In genomic region chr1:184170926-184171325, GRCm38 (mm10) we compare ENCODE assay signal across 17 mouse cellular contexts.
DNase-seq lines count a peak whose midpoint lies in the region; ATAC-seq and TF ChIP-seq lines count a peak whose summit lies in the region.
"Had no signal": no experiment of that assay in that cellular context is flagged by ENCODE, and none has a peak within 500 bp of the region (broad histone marks: within the 10 kb centered on the region; RNA-seq: fewer than 3 reads in every experiment).

No protein-coding gene starts in this region.

- no peak overlapping the region for H3K4me3 ChIP-seq in limb, embryonic 14.5 days (replicated peaks; ENCODE audit: low read length)
- H3K4me3 ChIP-seq in limb, embryonic 10.5 days = no peak overlapping the region
- no peak overlapping the region for H3K4me3 ChIP-seq in embryonic facial prominence, embryonic 10.5 days
- H3K4me3 ChIP-seq in liver, embryonic 12.5 days = no peak overlapping the region
- H3K4me3 ChIP-seq: intestine, embryonic 15.5 days had no signal

- ATAC-seq in limb, embryonic 14.5 days (ENCODE audit: low FRiP score, low read depth) = peak; percentile 47; the same call in 1 of the 2 replicates
- no peak for ATAC-seq in liver, embryonic 12.5 days
- ATAC-seq: intestine, embryonic 15.5 days had no signal

- H3K9me3 ChIP-seq in limb, embryonic 14.5 days (ENCODE audit: control insufficient read depth, low read length) = no peaks in the 10 kb centered on the region
- no peaks in the 10 kb centered on the region for H3K9me3 ChIP-seq in limb, embryonic 10.5 days (replicated peaks)
- no peaks in the 10 kb centered on the region for H3K9me3 ChIP-seq in embryonic facial prominence, embryonic 10.5 days
- no peaks in the 10 kb centered on the region for H3K9me3 ChIP-seq in liver, embryonic 12.5 days (replicated peaks)
- H3K9me3 ChIP-seq: intestine, embryonic 15.5 days had no signal

- no peak overlapping the region for H3K4me2 ChIP-seq in limb, embryonic 14.5 days (replicated peaks; ENCODE audit: low read depth, low read length, severe bottlenecking)
- H3K4me2 ChIP-seq in liver, embryonic 12.5 days = no peak overlapping the region
- H3K4me2 ChIP-seq: intestine, embryonic 15.5 days; lung, embryonic 14.5 days had no signal

- no peaks in the 10 kb centered on the region for H3K36me3 ChIP-seq in limb, embryonic 14.5 days (ENCODE audit: control insufficient read depth, insufficient read depth, low read length)
- no peaks in the 10 kb centered on the region for H3K36me3 ChIP-seq in limb, embryonic 10.5 days
- H3K36me3 ChIP-seq in embryonic facial prominence, embryonic 10.5 days (replicated peaks) = no peaks in the 10 kb centered on the region
- H3K36me3 ChIP-seq in liver, embryonic 12.5 days = no peaks in the 10 kb centered on the region
- H3K36me3 ChIP-seq: G1E; intestine, embryonic 15.5 days had no signal

- DNase-seq in limb, embryonic 14.5 days (ENCODE audit: low spot score) = no peak
- no peak for DNase-seq in limb, embryonic 10.5 days (ENCODE audit: low spot score)
- peak; percentile 33 to 60 for DNase-seq in gastrocnemius, adult 8-10 months (ENCODE audit: low spot score in 2 of 2)
- DNase-seq in heart, adult 9 months (ENCODE audit: low spot score in 2 of 2) = peak; percentile 62 to 69
- DNase-seq in heart, postnatal 10 days = peak; percentile 71 to 82
- DNase-seq in embryonic facial prominence, embryonic 10.5 days (ENCODE audit: low spot score) = no peak
- no peak for DNase-seq in layer of hippocampus, adult 18-20 months (ENCODE audit: low spot score in 2 of 2)
- DNase-seq: adrenal gland, adult 2 months; cerebellum, postnatal 10 days; kidney, postnatal 14 days; layer of hippocampus, adult 9-11 months; thymus, postnatal 14 days had no signal

- no peaks in the 10 kb centered on the region for H3K27me3 ChIP-seq in limb, embryonic 14.5 days (ENCODE audit: control insufficient read depth, insufficient read depth, low read length)
- no peaks in the 10 kb centered on the region for H3K27me3 ChIP-seq in limb, embryonic 10.5 days (ENCODE audit: low read depth, poor library complexity, severe bottlenecking)
- H3K27me3 ChIP-seq in embryonic facial prominence, embryonic 10.5 days (replicated peaks; ENCODE audit: low read depth, poor library complexity, severe bottlenecking) = no peaks in the 10 kb centered on the region
- H3K27me3 ChIP-seq in liver, embryonic 12.5 days (replicated peaks) = no peaks in the 10 kb centered on the region
- H3K27me3 ChIP-seq: intestine, embryonic 15.5 days had no signal

- H3K4me1 ChIP-seq in limb, embryonic 14.5 days (ENCODE audit: control insufficient read depth, insufficient read depth, low read length) = no peaks in the 10 kb centered on the region
- no peaks in the 10 kb centered on the region for H3K4me1 ChIP-seq in limb, embryonic 10.5 days
- no peaks in the 10 kb centered on the region for H3K4me1 ChIP-seq in embryonic facial prominence, embryonic 10.5 days
- no peaks in the 10 kb centered on the region for H3K4me1 ChIP-seq in liver, embryonic 12.5 days
- H3K4me1 ChIP-seq: intestine, embryonic 15.5 days had no signal

- intact Hi-C loops in heart, postnatal 10 days (cut with DNase I) = loop anchor here (5.0 kb wide), 2 partner anchors 66 to 129 kb away; no protein-coding TSS in a partner anchor

- no peak overlapping the region for H3K27ac ChIP-seq in limb, embryonic 14.5 days (replicated peaks; ENCODE audit: low read depth, low read length)
- H3K27ac ChIP-seq in limb, embryonic 10.5 days = no peak overlapping the region
- H3K27ac ChIP-seq in embryonic facial prominence, embryonic 10.5 days (replicated peaks) = no peak overlapping the region
- H3K27ac ChIP-seq in liver, embryonic 12.5 days = no peak overlapping the region
- H3K27ac ChIP-seq: intestine, embryonic 15.5 days; stomach, postnatal 0 days had no signal

- H3K9ac ChIP-seq in limb, embryonic 14.5 days (ENCODE audit: low read depth, low read length, severe bottlenecking) = no peak overlapping the region
- no peak overlapping the region for H3K9ac ChIP-seq in liver, embryonic 12.5 days
- H3K9ac ChIP-seq: intestine, embryonic 15.5 days; lung, embryonic 14.5 days had no signal

- WGBS in limb, embryonic 14.5 days = 78% methylated on average over 3 of the region's 3 CpGs
- WGBS in limb, embryonic 10.5 days = 88% methylated on average over 3 of the region's 3 CpGs
- 82% methylated on average over 3 of the region's 3 CpGs for WGBS in embryonic facial prominence, embryonic 10.5 days
- WGBS in liver, embryonic 12.5 days (ENCODE audit: insufficient replicate concordance) = 57% methylated on average over 3 of the region's 3 CpGs

- TF ChIP-seq POLR2A in limb, embryonic 14.5 days (IDR thresholded peaks at IDR 0.05; ENCODE audit: borderline replicate concordance, extremely low read depth, insufficient read depth, insufficient read length) = no peak

Comparison
In these comparisons a context has a peak if more than half of its experiments do, and no peak if none do; other contexts are left out.
1. DNase-seq: peak in gastrocnemius, adult 8-10 months (2 of 2), heart, adult 9 months (2 of 2) and heart, postnatal 10 days (2 of 2); none in limb, embryonic 14.5 days (single experiment), limb, embryonic 10.5 days (single experiment), embryonic facial prominence, embryonic 10.5 days (single experiment) and layer of hippocampus, adult 18-20 months (0 of 2).